Mouse (Mus musculus): Measurements from ENCODE around the gene Ttn.

GRCm38 (mm10) chr2:76808334-76808733 is 174.0 kb downstream of the Ttn start:
- TF ChIP-seq POLR2A (IDR thresholded peaks at IDR 0.05; ENCODE audit: borderline replicate concordance, extremely low read depth, insufficient read depth, insufficient read length, poor library complexity, severe bottlenecking) (no peak), CTCF (IDR thresholded peaks at IDR 0.05; ENCODE audit: borderline replicate concordance, extremely low read depth, insufficient read depth, insufficient read length) (no peak)

Measured in brain, embryonic 14.5 days (tissue).